Mouse (Mus musculus) brain, adult 2 months (tissue): Measurements from ENCODE around the gene Chrne.
A peak's percentile ranks its signal among the peaks of the same experiment; 100 is the strongest.

Source experiments
- DNase-seq: peaks from one replicate; pipeline ENCODE4 v3.0.0; 2011; ENCODE audit warnings: low read depth, low spot score

The Chrne gene

GRCm38 (mm10) chr11:70628431-70628830 is 9.4 kb upstream of the Chrne start:
- no peak for DNase-seq

GRCm38 (mm10) chr11:70626877-70627276 is 7.9 kb upstream of the Chrne start:
- no peak for DNase-seq

GRCm38 (mm10) chr11:70625473-70625872 is 6.5 kb upstream of the Chrne start:
- peak; percentile 55 for DNase-seq

GRCm38 (mm10) chr11:70623053-70623742 is 4.2 kb upstream of the Chrne start:
- peak; percentile 12 for DNase-seq

- no peak for DNase-seq
Measured at GRCm38 (mm10) chr11:70621972-70622814, 3.2 kb upstream of the Chrne start.

GRCm38 (mm10) chr11:70615516-70616093 is 3.4 kb downstream of the Chrne start, which contains the start of gene 4930544D05Rik:
4930544D05Rik (plus strand) TSS chr11:70615848.
- DNase-seq, result no peak

GRCm38 (mm10) chr11:70615074-70615473 is 3.9 kb downstream of the Chrne start:
- DNase-seq, result peak; percentile 57

GRCm38 (mm10) chr11:70612505-70612904 is 6.5 kb downstream of the Chrne start:
- DNase-seq, result no peak

GRCm38 (mm10) chr11:70610752-70611151 is 8.3 kb downstream of the Chrne start:
- no peak for DNase-seq

- DNase-seq, result no peak
Measured at GRCm38 (mm10) chr11:70608381-70609066, 10.5 kb downstream of the Chrne start.

GRCm38 (mm10) chr11:70607611-70608010 is 11.4 kb downstream of the Chrne start:
- DNase-seq, result no peak

GRCm38 (mm10) chr11:70606717-70607116 is 12.3 kb downstream of the Chrne start:
- no peak for DNase-seq

GRCm38 (mm10) chr11:70605024-70605566 is 13.9 kb downstream of the Chrne start:
- DNase-seq, result peak; percentile 86

- DNase-seq, result no peak
Measured at GRCm38 (mm10) chr11:70598451-70598953, 20.5 kb downstream of the Chrne start.

GRCm38 (mm10) chr11:70597301-70597700 is 21.7 kb downstream of the Chrne start:
- DNase-seq, result no peak

- peak; percentile 78 for DNase-seq
Measured at GRCm38 (mm10) chr11:70596094-70596493, 22.9 kb downstream of the Chrne start.

- DNase-seq, result no peak
Measured at GRCm38 (mm10) chr11:70595638-70596037, 23.4 kb downstream of the Chrne start.

GRCm38 (mm10) chr11:70594253-70594989 is 24.6 kb downstream of the Chrne start:
- no peak for DNase-seq

- no peak for DNase-seq
Measured at GRCm38 (mm10) chr11:70591733-70592132, 27.3 kb downstream of the Chrne start.

- no peak for DNase-seq
Measured at GRCm38 (mm10) chr11:70586954-70587353, 32.1 kb downstream of the Chrne start.

GRCm38 (mm10) chr11:70586261-70586660 is 32.8 kb downstream of the Chrne start:
- peak; percentile 61 for DNase-seq
